Mouse (Mus musculus): ENCODE data around the gene Mcu.

DNA sequence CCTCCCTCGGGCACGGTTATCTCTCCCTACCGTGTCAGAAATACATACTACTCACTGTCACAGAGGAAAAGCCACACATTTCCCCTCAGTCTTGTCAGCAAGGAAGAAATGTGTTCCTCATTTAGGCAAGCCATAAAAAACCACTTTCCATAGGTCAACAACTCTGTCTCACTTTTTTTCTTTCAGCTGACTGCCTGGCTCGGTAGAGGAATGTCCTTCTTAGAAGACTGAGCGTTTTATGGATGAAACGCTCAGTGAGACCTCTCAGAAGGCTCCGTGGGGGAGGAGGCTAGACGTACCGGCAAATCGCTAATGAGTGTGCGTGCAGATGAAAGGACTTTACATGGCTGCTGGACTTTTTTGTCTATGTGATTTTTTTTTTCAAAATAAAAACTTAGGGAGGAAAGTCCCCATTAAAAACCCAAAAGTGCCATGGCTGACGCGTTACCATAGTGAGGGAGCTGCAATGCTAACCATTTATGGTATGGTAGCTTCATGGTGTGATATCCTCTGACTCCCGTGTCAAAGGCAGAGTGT, 105.0 kb downstream of the Mcu start:
- TF ChIP-seq POLR2A (IDR thresholded peaks at IDR 0.05; ENCODE audit: borderline replicate concordance, control insufficient read depth, low read depth, low read length), result no peak
- no peak for TF ChIP-seq CTCF (IDR thresholded peaks at IDR 0.05; ENCODE audit: control insufficient read depth, insufficient read depth, low read length)
